Mouse (Mus musculus) cerebellum, adult 9-10 months (tissue): ENCODE measurements around the gene Anxa2.

Source experiments
- DNase-seq: peaks from one replicate; pipeline ENCODE4 v3.0.0; 2022

Gene Anxa2

GRCm38 (mm10) chr9:69453066-69453900 is at the start of gene Anxa2:
Anxa2 (plus strand) TSS chr9:69453620.
- DNase-seq = no peak

GRCm38 (mm10) chr9:69404671-69405070 is 48.7 kb upstream of the Anxa2 start:
- no peak for DNase-seq

GRCm38 (mm10) chr9:69419476-69419875 is 33.9 kb upstream of the Anxa2 start:
- no peak for DNase-seq

- DNase-seq = no peak
Measured at GRCm38 (mm10) chr9:69430531-69430930, 22.9 kb upstream of the Anxa2 start.

GRCm38 (mm10) chr9:69431863-69432555 is 21.4 kb upstream of the Anxa2 start:
- no peak for DNase-seq

GRCm38 (mm10) chr9:69435194-69435593 is 18.2 kb upstream of the Anxa2 start:
- no peak for DNase-seq

- DNase-seq = no peak
Measured at GRCm38 (mm10) chr9:69435662-69436061, 17.8 kb upstream of the Anxa2 start.

- DNase-seq = no peak
Measured at GRCm38 (mm10) chr9:69439805-69440357, 13.5 kb upstream of the Anxa2 start.

GRCm38 (mm10) chr9:69442471-69443038 is 10.9 kb upstream of the Anxa2 start:
- DNase-seq = no peak

GRCm38 (mm10) chr9:69443203-69443602 is 10.2 kb upstream of the Anxa2 start:
- no peak for DNase-seq

- no peak for DNase-seq
Measured at GRCm38 (mm10) chr9:69448801-69449200, 4.6 kb upstream of the Anxa2 start.

- DNase-seq = no peak
Measured at GRCm38 (mm10) chr9:69450636-69451035, 2.8 kb upstream of the Anxa2 start.

- DNase-seq = no peak
Measured at GRCm38 (mm10) chr9:69451886-69452810, 1.3 kb upstream of the Anxa2 start.

GRCm38 (mm10) chr9:69453901-69454666 is 664 bp downstream of the Anxa2 start:
- no peak for DNase-seq

GRCm38 (mm10) chr9:69454691-69455090 is 1.3 kb downstream of the Anxa2 start:
- no peak for DNase-seq

- DNase-seq = no peak
Measured at GRCm38 (mm10) chr9:69455391-69455790, 2.0 kb downstream of the Anxa2 start.

GRCm38 (mm10) chr9:69456406-69457075 is 3.1 kb downstream of the Anxa2 start:
- DNase-seq = no peak

- DNase-seq = no peak
Measured at GRCm38 (mm10) chr9:69457143-69457542, 3.7 kb downstream of the Anxa2 start.

GRCm38 (mm10) chr9:69457747-69458625 is 4.6 kb downstream of the Anxa2 start:
- DNase-seq = no peak

GRCm38 (mm10) chr9:69458982-69459381 is 5.6 kb downstream of the Anxa2 start:
- DNase-seq = no peak
